Mouse (Mus musculus): ENCODE measurements around the gene Ccl22. TPM values are rescaled to one million over a fixed set of nuclear protein-coding genes. Genes with fewer than 3 reads are reported as not detected.

The Ccl22 gene
- under 1 TPM; 0.15 to 0.23 TPM for total RNA-seq (2021)
- long read RNA-seq: 0 reads

- no peak for DNase-seq (ENCODE audit: low spot score in 2 of 2)
Observed at GRCm38 (mm10) chr8:94745476-94746184, at the start of gene Ccl22. Gene Ccl22 (plus strand): TSS chr8:94745590.

- peak; percentile 33 to 57 for DNase-seq (ENCODE audit: low spot score in 2 of 2)
Observed at GRCm38 (mm10) chr8:94695994-94696384, 49.4 kb upstream of the Ccl22 start, which contains the start of gene Pllp. Gene Pllp (minus strand): TSS chr8:94696278.

GRCm38 (mm10) chr8:94696566-94696965 is 48.8 kb upstream of the Ccl22 start:
- no peak for DNase-seq (ENCODE audit: low spot score in 2 of 2)

- no peak for DNase-seq (ENCODE audit: low spot score in 2 of 2)
Observed at GRCm38 (mm10) chr8:94697956-94698355, 47.4 kb upstream of the Ccl22 start.

GRCm38 (mm10) chr8:94699366-94699765 is 46.0 kb upstream of the Ccl22 start:
- DNase-seq (ENCODE audit: low spot score in 2 of 2): peak; percentile 43 to 74

- no peak for DNase-seq (ENCODE audit: low spot score in 2 of 2)
Observed at GRCm38 (mm10) chr8:94700421-94700935, 44.9 kb upstream of the Ccl22 start.

GRCm38 (mm10) chr8:94702156-94702555 is 43.2 kb upstream of the Ccl22 start:
- DNase-seq (ENCODE audit: low spot score in 2 of 2): no peak

GRCm38 (mm10) chr8:94702844-94703813 is 42.3 kb upstream of the Ccl22 start:
- peak; percentile 77 to 91 for DNase-seq (ENCODE audit: low spot score in 2 of 2)

- peak; percentile 99 to 100 for DNase-seq (ENCODE audit: low spot score in 2 of 2)
Observed at GRCm38 (mm10) chr8:94703972-94704668, 41.3 kb upstream of the Ccl22 start.

GRCm38 (mm10) chr8:94704669-94704984 is 40.8 kb upstream of the Ccl22 start:
- DNase-seq (ENCODE audit: low spot score in 2 of 2): no peak

- DNase-seq (ENCODE audit: low spot score in 2 of 2): no peak
Observed at GRCm38 (mm10) chr8:94705581-94706245, 39.7 kb upstream of the Ccl22 start.

- no peak for DNase-seq (ENCODE audit: low spot score in 2 of 2)
Observed at GRCm38 (mm10) chr8:94706732-94707395, 38.5 kb upstream of the Ccl22 start.

GRCm38 (mm10) chr8:94710336-94710735 is 35.1 kb upstream of the Ccl22 start:
- DNase-seq (ENCODE audit: low spot score in 2 of 2): no peak

GRCm38 (mm10) chr8:94711160-94711718 is 34.2 kb upstream of the Ccl22 start:
- DNase-seq (ENCODE audit: low spot score in 2 of 2): no peak

- DNase-seq (ENCODE audit: low spot score in 2 of 2): no peak
Observed at GRCm38 (mm10) chr8:94714556-94714955, 30.8 kb upstream of the Ccl22 start.

- DNase-seq (ENCODE audit: low spot score in 2 of 2): no peak
Observed at GRCm38 (mm10) chr8:94715871-94716270, 29.5 kb upstream of the Ccl22 start.

GRCm38 (mm10) chr8:94716841-94717240 is 28.5 kb upstream of the Ccl22 start:
- no peak for DNase-seq (ENCODE audit: low spot score in 2 of 2)

- DNase-seq (ENCODE audit: low spot score in 2 of 2): no peak
Observed at GRCm38 (mm10) chr8:94725998-94726397, 19.4 kb upstream of the Ccl22 start.

GRCm38 (mm10) chr8:94729301-94729700 is 16.1 kb upstream of the Ccl22 start:
- no peak for DNase-seq (ENCODE audit: low spot score in 2 of 2)

Data from layer of hippocampus, adult 18-20 months (tissue).